Mouse (Mus musculus) frontal cortex, postnatal 36 days (tissue): ENCODE measurements around the gene Sardh.
A peak's percentile ranks its signal among the peaks of the same experiment; 100 is the strongest.

ENCODE experiments used
- DNase-seq, 2 experiments: peaks; one replicate each; pipeline ENCODE4 v3.0.0; 2022; ENCODE audit warnings: low spot score in 2 of 2

Sardh gene

DNA sequence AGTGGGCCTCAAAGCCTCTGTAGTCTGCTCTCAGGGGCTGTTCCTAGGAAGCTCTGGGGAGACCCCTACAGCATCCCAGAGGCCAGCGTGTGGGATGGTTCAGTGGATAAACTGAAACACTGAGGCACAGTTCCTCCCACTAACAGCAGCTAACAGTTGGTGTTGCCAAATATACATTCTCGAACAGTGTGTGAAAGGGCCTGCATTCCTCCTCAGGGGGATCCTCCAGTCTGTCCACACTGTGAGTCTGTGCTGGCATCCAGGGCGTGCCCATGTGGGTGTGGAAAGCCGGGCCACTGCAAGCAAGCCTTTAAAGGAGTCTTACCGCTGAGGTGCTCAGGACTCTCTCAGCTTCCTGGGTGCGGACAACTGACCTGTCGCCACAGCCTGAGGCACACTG, 21.6 kb downstream of the Sardh start:
- peak; percentile 49 to 70 for DNase-seq

- DNase-seq, result peak; percentile 73 to 82
These were observed 25.1 kb downstream of the Sardh start for GRCm38 (mm10) chr2:27223012-27223421.

DNA sequence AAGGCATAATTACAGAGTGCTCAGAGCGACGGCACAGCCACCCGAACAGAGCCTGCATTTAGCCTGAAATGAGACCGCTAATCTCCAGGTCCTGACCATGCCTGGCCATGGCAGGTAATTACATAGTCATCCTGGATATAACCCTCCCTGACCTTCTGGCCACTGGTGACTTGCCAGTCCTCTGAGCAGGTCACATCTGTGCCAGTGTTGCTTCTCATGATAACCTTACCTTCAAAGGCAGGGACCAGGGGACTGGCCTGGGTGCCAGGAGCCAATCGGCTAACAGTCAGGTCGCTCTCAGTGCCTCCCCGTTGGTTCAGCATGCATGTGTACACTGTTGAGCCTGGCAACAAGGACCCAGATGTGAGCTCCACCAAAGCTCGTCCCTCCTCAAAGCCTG, 29.6 kb downstream of the Sardh start:
- no peak for DNase-seq

GRCm38 (mm10) chr2:27218121-27218544, 30.0 kb downstream of the Sardh start:
- peak in 1 of 2 experiments; percentile 40 for DNase-seq

DNA sequence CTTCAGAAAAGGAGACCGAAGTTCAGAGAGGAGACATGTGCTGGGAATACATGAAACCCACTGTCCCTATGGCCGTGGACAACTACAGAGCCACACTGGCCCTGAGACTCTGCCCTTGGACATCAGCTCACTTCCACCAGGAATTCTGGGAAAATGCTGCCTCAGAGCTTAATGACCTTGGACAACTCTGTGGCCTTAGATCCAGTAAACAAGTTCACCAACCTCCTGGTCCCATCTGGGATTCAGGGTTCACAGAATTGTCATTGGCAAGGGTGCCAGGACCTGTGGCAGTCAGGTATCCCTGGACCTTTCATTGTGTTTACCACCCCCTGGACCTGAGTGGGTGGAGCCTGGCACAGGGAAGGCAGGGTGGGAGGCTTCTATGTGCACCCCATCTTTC, 32.6 kb downstream of the Sardh start:
- DNase-seq, result no peak

GRCm38 (mm10) chr2:27211966-27212893, 35.9 kb downstream of the Sardh start:
- peak; percentile 73 to 75 for DNase-seq

DNA sequence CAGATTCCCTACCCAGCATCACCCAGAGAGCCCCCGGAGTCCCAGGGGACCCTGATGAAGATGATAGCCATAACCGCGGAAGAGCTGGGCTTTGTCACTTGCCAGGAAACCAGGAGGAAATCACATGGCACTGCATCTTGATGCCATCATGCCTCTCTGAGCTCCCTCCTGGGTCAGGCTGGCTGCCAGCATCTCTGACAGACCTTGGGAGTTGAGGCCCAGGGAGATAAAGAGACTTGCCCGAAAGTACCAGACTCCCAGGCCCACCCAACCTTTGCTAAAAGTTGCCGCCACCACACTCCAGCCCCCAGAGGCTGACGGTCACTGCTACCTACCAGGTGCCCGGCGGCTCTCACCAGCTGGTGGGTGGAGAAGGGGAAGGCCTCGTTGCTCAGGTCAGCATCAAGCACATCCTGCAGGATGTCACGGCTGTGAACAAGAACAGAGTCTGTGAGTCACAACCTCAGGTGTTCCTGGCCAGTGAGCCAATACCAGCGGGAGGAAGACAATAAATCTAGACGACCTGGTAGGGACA, 37.4 kb downstream of the Sardh start:
- DNase-seq, result no peak

DNA sequence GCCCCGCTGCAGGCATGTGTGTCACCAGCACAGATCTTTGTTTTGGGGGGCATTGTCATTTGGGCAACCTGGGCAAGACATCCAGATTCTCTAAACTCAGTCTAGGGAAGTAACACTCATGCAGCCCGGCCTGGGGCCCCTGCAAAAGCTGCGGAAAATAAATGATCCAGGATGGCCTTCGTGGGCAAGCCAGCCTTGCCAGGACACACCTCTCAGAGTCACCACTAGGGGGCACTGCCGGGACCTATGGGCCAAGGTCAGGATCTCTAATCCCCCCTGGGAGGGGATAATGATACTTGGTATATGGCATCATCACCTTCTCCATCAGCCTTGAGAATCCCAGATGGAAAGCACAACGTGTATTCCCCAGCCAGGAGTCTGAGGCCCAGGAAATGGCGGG, 37.9 kb downstream of the Sardh start:
- DNase-seq, result no peak

GRCm38 (mm10) chr2:27209816-27210215, 38.3 kb downstream of the Sardh start:
- no peak for DNase-seq

DNA sequence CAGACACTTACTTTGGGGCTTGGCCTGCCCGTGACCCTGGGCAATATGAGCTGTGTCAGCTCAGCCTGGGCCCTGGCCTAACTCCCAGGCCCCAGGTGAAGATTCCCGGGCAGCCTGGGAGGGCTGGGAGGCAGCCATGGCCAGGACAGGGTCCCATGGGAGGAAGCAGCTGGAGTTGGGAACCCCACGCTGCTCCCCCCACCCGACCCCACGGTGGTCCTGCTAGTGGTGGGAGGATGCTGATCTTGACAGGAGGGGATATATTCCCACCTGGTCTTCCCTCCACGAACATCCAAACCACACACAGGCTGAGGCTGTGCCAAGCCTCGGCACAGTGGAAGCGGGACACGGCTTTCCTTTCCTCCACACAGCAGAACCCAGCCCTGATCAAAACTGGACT, 38.8 kb downstream of the Sardh start:
- no peak for DNase-seq

DNA sequence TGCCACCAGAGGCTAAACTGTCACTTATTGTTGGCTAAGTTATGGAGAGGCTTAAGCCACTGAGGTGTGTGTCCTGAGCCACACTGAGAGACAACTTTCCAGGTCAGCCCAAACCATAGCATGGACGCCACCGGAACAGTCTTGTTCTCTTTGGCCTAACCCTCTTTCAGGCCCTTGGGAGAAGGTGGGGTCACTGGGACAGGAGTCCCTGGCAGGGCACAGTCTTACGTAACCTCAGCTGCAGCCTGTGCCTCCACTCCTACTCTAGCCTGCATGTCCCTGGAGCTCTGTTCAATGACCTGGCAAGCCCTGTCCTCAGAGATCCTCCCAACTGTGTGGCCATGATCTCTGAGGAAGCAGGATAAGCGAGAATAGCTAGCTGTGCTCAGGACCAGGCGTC, 41.0 kb downstream of the Sardh start:
- no peak for DNase-seq

GRCm38 (mm10) chr2:27206128-27206797, 41.9 kb downstream of the Sardh start:
- DNase-seq, result no peak

- peak in 1 of 2 experiments; percentile 40 for DNase-seq
These were observed 42.5 kb downstream of the Sardh start for GRCm38 (mm10) chr2:27205666-27206065.

- DNase-seq, result no peak
These were observed 47.6 kb downstream of the Sardh start for GRCm38 (mm10) chr2:27200586-27200985.

DNA sequence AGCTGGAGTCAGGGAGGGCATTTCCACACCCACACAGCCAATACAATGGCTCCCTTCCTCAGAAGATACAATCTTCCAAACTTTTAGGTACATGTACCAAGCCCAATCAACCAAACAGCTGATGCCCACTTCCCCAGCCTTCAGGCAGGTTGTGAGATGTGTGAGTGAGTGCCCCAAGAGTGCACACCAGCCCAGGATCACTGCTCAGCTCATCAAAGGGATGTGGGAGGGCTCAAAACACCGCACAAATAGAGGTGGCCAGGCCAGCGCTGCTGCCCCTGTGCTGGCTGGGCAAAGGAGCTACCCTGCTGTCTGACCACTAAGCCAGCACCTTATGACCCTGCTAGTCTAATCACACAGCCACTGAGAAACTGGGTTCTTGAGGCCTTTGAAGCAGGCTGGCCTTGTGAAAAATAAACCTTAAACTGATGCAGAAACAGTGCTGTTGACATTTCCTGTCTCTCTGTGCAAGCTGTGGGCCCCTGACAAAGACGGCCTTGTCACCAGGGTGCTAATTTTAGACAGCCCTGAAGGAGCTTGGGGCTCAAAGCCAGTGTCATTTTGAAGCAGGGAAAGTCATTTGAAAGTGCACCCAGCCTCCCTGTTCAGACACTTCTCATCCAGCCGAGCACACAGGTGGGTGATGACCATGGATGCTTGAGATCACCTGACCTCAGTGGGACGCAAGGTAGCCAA, 49.4 kb downstream of the Sardh start:
- no peak for DNase-seq

DNA sequence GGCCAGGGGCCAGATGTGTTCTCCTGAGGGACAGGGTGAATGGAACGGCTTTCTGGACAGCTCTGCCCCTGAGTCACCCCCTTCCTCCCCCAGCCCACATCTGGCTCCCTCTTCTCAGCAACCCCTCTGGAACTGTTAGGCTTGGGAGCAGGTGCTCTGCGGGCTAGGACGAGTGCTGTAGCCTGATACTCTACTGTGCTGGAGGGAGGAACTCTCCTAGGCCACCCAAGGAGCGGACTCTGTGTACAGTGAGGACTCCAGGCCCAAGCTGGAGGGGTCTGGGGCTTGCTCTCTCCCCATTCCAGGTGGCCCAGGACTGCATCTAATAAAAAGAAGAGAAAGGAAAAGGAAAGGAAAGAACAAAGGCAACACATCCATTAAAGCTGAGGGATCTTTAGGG, 58.1 kb downstream of the Sardh start:
- DNase-seq, result no peak

DNA sequence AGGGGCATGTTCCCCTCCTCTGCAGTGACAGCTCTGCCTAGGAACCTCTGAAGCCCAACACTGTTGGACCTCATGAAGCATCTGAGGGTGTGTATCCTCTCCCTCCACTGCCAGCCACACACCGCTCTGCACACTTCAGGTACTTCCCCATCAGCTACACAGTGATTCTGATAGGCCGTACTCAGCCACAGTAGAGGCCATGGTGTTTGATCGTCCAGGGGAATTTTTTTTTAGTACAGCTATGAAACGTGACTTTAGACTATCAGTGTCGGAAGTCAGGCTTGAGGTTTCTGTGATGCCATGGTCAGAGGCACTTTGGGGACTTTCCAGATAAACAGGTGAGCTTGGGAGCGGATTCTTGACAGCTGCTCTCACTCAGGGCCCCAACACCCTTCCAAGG, 60.6 kb downstream of the Sardh start:
- no peak for DNase-seq

- no peak for DNase-seq
These were observed 64.4 kb downstream of the Sardh start for GRCm38 (mm10) chr2:27183734-27184133.

DNA sequence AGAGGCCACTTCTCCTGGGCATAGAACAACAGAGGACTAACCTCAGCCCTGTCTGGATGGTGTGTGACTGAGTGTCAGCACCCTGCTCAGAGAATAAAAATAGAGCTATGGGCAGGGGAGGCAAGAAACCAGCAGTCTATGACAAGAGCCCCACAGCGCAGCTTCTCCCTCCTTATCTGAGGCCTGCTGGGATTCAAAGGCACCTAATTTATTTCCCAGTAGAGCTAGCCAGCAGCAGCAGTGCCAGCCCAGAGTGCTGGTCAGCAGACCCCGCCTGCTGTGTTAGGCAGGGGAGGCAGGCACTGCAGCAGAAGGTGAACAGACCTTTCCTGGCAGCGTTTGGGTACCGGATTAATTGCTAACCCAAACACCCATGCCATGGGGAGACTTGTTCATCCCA, 66.2 kb downstream of the Sardh start:
- DNase-seq, result no peak

GRCm38 (mm10) chr2:27179101-27179500, 69.0 kb downstream of the Sardh start:
- DNase-seq, result peak in 1 of 2 experiments; percentile 67

DNA sequence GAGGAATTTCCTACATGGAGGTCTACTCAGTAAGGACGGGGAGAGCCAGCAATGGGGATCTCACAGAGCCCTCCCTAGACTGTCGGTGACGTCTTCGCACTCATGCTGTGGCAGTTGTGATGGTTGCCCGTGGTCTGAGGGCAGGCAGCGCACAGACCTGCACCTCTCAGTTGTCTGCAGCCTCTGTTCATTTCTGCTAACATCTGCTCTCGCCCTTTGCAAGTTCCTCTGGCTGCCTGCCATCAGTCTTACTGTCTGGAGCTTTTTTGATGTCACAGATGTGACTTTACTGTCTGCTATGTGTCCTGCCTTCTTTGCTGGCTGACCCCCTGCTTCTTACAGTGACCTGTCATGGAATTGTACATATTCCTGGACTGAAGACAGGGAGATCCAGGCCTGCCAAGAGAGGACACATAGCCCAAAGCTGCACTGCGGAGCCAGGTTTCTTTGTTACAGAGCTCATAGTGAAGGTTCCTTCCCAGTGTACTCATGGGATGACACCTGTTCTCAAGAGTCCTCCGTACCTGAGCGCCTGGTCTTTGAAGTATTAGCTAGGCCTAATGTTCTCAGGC, 72.4 kb downstream of the Sardh start:
- no peak for DNase-seq

DNA sequence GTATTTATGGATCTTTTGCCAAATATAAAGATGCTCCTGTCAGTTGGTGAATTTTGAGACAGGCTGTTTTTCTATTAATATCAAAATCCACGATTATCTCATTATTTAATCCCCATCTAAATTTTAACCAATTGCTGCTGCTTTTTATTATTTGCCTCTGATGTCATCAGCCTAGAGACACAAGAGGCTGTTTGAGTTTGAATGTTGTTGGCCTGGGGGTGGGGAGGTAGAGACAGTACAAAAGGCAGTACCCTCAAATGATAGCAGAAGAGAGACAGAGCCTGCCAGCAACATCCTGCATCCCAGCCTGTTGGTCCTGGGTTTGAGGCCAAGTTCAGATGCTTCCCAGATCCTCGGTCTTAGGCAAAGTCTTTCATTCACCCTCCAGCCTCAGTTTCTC, 73.9 kb downstream of the Sardh start:
- no peak for DNase-seq
